Mouse (Mus musculus): ENCODE measurements around the gene Mfap3.
"Not testable (repeated sequence)": the region's sequence is repeated elsewhere in the genome, so short reads cannot be mapped to it uniquely, and the experiment has no call there.

Mfap3 gene

DNA sequence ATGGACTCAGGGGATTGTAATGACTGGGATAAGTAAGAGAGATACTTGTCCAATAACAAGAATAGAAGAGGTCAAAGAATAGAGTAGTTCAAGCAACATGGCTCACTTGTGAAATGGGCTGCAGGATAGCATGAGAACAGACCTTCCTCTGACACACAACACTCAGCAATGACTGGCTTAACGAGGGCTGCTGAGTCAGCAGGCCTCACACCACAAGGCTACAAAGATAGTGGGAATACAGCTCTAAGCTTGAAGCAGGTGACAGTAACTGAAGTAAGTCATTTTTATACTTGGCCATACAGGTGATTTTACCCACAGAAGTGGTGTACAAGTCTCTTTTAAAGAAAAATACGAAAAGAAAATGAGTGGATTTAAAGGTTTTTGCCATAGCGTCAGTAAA lies 7.4 kb downstream of the Mfap3 start:
- in situ Hi-C loops (cut with MboI; ENCODE audit: unreplicated experiment in 2 of 2), result loop anchor here in 1 of 2 experiments (25.0 kb wide), 1 partner anchor 411 kb away; no protein-coding TSS in a partner anchor

DNA sequence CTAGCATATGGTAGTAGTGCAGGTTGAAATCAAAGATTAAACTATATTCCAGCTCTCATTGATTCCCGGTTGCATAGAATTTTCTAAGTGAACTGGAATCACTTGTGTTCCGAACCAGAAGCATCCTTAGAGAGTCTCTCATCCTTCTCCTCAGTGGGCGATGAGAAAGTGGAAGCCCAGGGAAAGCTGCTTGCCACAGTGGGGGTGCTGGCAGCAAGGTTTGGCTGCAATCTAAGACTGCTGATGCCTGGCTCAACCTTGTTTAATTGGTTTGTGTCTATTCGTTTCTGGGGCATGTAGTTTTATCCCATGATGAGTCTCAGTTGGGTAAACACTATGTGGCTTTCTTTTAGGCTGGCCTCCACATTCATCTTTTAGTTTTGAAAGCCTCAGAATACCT lies 9.0 kb downstream of the Mfap3 start:
- in situ Hi-C loops (cut with MboI; ENCODE audit: unreplicated experiment in 2 of 2), result loop anchor here in 1 of 2 experiments (25.0 kb wide), 1 partner anchor 410 kb away; no protein-coding TSS in a partner anchor

DNA sequence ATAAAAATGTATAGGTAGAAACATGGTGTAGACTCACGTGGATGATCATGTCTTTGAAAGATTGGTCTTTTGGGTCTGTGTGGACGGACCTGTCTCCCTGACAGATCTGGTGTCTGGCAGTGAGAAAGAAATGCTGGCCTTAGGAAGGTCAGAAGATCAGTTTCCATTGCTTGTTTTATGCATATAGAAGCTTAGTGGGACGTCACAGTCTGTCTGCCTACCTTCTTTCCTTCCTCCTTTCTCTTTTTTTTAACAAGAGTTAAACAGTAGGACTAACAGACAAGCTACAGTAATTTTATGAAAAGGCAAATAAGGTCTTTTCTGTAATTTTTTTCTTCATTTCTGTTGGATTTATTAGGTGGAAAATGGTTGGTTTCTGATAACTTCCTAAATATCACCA lies 10.6 kb downstream of the Mfap3 start:
- in situ Hi-C loops (cut with MboI; ENCODE audit: unreplicated experiment in 2 of 2), result loop anchor here in 1 of 2 experiments (25.0 kb wide), 1 partner anchor 408 kb away; no protein-coding TSS in a partner anchor

DNA sequence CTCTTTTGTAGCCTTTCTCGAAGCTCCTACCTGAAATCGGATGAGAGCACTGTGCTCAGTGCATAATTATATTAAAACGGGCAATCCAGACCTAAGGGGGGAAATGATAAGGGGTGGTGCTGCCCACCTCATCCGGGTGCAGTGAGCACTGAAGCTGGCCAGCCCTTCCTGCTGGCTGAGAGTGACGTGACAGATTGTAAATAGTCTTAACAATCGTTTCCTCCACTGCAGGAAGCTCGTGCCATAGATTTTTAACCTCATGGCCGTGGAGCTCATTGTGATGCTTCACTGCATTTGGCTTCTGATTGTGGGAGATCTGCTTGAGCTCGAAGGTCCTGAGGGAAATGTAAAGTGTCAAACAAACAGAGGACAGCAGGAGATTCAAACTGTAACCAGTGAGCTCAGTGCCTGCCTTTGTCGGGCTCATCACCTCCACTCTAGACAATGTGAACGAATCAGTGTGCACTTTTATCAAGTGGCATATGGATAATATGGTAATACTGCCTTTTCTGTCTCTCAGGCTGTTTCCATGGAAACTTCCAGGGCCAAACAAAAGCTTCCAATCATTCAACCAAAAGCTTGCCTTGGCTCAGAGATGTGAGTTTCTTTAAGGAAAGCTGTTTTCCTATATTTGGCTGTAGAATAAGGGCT lies 13.0 kb downstream of the Mfap3 start:
- in situ Hi-C loops (cut with MboI; ENCODE audit: unreplicated experiment in 2 of 2), result loop anchor here in 1 of 2 experiments (25.0 kb wide), 1 partner anchor 406 kb away; no protein-coding TSS in a partner anchor

DNA sequence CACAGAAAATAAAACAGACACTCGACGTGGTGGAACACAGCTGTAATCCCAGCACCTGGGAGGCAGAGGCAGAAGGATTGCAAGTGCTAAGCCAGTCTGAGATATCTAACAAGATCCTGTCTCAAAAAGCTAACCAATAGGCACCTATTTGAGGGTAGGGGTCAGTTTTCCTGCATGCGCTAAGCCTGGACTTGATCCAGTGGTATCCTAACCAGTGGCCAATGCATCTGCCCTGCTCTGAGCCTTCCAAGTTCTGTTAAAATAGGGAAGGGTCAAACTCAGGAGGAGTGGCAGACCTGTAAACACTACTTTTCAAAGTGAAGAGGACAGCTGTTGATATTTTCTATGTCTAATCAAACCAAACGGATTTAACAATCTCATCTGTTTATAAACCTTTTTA lies 13.8 kb downstream of the Mfap3 start:
- in situ Hi-C loops (cut with MboI; ENCODE audit: unreplicated experiment in 2 of 2), result loop anchor here in 1 of 2 experiments (25.0 kb wide), 1 partner anchor 405 kb away; no protein-coding TSS in a partner anchor

DNA sequence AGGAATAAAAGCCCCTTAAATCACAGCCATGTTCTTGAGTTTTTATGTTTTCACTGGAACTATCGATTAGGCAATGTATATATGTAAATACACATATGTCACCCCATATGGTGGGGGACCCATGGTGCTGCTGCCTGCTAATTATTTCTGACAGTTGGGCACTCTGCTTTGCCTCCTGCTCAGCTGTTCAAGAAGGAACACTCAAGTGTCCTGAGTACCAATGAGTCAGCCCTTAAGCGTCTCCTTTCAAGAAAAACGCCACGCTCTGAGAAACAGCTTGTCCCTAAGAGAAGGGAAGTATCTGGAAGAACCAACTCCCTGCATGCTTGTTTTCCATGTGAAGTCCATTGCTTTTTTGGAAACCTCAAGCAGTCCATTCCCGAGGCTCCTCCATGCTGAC lies 17.4 kb downstream of the Mfap3 start:
- in situ Hi-C loops (cut with MboI; ENCODE audit: unreplicated experiment in 2 of 2), result loop anchor here in 1 of 2 experiments (25.0 kb wide), 1 partner anchor 401 kb away; no protein-coding TSS in a partner anchor

DNA sequence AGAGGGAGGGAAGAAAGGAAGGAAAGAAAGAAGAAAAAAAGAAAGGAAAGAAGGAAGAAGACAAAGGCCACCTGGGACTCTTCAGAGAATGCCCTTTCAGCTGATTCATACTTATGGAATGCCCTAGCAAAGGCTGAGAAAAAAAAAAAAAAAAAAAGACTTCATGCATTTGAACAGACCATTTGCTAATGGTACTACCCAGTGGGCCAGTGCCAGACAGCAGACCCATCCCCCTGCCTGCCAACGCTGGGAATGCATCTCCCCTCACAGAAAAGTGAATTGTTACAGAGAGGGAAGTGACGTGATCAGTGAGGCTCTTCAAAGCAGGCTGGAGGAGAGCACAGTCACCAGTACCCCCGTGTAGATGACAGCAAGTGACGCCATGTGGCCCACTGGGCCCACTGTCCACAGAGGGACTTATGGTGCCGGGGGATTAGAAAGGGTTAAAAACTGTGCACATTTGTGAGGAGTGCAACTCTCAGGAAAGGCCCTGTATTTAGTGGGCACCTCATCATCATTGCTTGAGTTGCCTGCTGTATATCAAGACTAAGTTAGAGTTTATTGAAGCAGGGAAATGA lies 21.5 kb downstream of the Mfap3 start:
- in situ Hi-C loops (cut with MboI; ENCODE audit: unreplicated experiment in 2 of 2), result loop anchor here in 1 of 2 experiments (25.0 kb wide), 1 partner anchor 397 kb away; no protein-coding TSS in a partner anchor

DNA sequence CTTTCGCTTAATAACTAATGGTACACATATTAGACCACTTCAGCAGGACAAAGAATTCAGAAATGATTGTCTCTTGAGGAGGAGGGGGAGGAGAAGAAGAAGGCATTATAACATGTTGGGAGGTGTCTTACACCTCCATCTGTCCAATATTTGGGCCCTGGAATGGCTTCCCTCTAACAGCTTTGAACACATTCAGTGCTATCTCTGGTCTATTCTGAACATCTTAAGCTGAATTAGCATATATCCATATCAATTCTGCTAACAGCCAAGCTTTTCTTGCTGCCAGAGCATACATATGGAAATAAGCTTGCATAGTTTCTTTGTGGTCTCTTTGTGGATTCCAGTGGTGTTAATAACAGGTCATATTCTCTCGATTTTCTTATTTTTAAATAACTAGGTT lies 22.2 kb downstream of the Mfap3 start:
- in situ Hi-C loops (cut with MboI; ENCODE audit: unreplicated experiment in 2 of 2), result loop anchor here in 1 of 2 experiments (25.0 kb wide), 1 partner anchor 397 kb away; no protein-coding TSS in a partner anchor

DNA sequence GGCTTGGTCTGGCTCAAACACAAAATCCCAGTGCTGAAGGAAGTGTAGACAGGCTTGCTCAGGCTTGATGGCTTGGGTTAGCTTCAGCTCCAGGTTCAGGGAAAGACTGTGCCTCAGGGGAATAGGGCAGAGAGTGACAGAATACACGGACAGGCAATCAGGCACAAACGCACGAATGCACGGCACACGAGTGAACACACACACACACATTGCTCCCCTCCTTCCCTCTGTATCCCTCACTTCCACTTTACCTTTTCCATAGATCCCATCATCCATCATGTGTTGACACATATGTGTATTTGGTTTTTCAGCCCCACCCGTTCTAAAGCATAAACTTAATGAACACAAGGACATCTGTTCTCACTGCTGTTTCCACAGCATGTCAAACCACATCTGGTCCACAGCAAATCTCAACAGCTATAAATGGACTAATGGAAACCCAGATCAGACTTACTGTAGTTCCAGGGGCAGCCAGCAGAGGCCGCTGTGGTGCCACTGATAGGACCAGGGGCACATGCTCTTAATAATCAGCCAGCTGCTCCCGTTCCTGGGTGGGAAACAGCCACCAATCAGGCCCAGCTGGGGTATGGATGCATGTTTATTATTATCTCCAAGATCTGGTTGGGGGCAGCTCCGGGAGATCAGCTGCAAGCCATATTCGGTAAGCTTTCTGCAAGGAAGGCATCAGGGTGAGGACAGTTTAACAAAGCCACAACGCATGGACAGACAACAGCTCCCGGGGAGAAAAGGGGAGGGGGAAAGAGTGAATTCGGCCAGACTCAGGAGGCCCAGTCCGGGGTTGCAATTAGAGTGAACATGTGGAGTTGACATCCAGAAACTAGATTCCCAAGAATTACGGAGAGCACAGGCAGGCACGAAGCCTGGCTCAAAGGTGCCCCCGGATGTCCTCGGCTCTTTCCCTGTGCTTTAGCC lies 30.4 kb downstream of the Mfap3 start:
- in situ Hi-C loops (cut with MboI; ENCODE audit: unreplicated experiment in 2 of 2), result loop anchor here (5.0 to 25.0 kb wide), 4 partner anchors 68 to 388 kb away; no protein-coding TSS in a partner anchor

DNA sequence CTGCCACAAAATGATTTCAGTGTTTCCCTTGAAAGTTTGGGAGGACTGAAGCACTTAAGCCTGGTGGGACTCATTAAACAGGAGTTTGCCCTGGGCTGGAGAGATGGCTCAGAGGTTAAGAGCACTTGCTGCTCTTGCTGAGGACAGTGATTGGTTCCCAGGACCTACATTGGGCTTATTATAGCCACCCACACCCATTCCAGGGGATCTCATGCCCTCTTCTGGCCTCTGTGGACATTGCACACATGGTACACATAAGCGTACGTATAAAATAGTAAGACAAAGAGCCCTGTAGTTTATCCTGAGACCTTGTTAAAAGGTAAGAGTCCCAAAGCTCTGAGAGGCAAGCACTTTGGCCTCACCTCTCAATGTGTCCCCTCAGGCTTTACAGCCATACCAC lies 31.8 kb downstream of the Mfap3 start:
- in situ Hi-C loops (cut with MboI; ENCODE audit: unreplicated experiment in 2 of 2), result no loop called here

DNA sequence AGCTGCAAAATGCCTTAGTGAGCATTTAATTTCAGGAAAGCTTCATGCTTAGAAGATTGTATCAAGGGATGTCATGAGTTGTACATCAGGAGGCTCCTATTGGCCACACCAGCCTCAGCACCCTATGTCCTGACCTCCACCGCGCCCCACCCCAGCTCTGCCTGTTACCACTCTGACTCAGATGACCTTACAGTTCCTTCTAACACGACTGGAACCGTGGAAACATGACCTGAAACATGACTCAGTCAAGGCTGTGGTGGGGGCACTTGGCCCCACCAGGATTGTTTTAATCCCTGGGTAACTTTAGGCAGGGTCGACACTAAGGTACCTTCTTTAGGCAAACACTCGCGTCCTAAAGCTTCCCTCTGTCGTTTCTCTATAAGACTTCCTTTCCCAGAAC lies 32.6 kb downstream of the Mfap3 start:
- in situ Hi-C loops (cut with MboI; ENCODE audit: unreplicated experiment in 2 of 2), result no loop called here

DNA sequence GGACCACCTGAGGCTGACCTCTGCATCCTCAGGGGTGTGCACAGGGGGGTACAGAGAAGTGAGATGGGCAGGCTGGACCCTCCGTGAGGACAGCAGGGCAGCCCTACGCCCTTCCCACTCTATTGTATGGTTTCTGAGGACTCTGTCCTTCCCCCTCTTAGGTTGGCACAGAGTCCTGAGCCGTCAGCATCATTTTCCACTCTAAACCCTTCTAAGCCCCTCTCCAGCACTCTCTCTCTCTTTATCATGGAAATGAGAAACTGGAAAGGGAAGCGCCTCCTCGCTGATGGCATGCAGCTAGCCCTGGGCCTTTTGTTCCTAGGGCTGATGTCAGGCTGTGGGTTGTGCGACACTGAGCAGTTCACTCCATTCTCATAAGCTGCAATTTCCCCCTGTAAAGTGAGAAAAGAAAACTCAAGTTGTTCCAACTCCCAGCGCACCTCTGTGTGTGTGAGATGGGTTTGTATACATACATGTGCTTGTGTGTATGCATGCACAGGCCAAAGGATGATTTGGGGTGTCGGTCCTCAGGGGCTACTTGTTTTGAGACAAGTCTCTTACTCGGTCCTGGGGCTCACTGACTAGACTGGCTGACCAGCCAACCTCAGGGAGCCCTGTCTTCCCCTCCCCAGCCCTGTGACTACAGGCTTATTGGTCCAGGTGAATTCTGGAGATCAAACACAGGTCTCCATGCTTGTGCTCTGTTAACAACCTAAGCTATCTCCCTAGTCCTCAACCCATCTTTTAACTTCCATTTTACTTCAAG lies 34.7 kb downstream of the Mfap3 start:
- in situ Hi-C loops (cut with MboI; ENCODE audit: unreplicated experiment in 2 of 2), result no loop called here

DNA sequence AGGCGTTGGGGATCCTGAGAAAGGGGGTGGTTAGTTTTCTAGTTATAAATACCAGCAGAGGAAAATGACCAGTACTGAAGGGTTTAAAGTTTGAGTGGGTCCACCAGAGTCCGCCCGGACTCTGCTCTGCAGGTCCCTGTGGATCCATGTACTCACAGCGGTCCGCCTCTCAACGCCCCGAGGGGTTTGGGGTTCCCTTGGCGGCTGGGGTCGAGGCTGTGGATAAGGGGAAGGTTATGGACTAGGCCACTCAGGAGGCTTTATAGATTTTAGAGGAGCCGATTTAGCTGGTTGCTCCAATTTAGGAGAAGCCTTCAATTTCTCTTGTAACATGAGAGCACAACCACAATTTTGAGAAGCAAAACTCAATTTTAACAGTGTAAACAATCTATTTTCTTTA lies 39.5 kb downstream of the Mfap3 start:
- in situ Hi-C loops (cut with MboI; ENCODE audit: unreplicated experiment in 2 of 2), result not testable (repeated sequence)

DNA sequence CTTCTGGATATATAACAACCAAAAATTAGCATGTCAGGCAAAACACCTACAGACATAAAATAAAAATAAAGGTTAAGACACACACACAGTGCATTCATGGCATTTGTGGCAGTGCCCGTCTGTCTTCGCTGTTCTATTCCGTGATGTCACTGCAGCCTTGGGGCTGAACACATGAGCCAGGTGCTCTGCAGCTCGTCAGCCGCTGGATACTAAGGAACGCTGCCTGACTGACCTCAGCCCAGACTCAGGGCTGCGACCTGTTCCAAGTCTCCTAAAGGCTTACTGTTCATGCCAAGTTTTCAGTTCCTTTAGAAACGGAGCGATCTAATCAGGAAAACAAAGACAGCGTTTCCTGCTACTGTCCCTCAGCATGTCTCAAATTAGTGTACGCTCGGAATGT lies 46.1 kb downstream of the Mfap3 start:
- in situ Hi-C loops (cut with MboI; ENCODE audit: unreplicated experiment in 2 of 2), result no loop called here

DNA sequence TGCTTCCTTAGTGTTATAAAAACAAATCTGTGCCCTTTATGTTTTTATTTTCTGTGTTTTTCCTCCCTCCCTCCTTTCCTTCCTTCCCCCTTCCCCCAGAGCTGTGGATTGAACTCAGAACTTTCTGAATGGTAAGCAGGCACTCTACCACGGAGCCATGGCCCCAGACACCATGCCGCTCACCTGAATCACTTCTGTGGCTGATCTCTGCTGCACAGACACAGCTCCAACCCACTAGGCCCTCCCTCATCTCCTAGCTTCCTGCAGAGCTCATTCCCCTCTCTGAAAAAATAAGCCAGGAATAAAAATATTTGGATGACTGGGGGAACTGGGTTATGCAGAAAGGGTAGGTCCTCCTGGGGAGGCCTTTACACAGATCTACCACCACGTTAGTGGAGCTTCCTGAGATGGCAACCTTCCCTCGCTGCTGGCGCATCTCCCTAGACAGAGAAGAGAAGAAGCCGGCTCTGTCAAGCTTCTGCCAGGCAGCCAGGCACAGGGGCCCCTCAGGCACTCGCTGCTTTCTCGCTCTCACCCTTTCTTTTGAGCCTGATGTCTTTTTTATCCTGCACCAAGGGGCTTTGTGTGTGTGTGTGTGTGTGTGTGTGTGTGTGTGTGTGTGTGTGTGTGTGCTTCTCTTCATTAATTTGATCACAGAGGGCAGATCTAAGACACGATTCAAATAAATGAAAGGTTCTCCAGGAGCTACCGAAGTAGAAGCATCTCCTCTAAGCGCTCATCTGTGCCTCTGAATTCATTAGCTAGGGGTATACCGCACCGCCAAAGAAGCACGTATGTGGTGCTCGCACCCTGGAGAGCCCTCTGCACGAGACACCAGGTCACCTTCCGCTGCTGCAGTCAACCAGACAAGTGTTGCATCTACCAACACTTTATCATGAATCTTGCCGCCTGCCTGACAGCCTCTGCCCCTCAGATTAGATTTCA lies 47.9 kb downstream of the Mfap3 start:
- in situ Hi-C loops (cut with MboI; ENCODE audit: unreplicated experiment in 2 of 2), result no loop called here

DNA sequence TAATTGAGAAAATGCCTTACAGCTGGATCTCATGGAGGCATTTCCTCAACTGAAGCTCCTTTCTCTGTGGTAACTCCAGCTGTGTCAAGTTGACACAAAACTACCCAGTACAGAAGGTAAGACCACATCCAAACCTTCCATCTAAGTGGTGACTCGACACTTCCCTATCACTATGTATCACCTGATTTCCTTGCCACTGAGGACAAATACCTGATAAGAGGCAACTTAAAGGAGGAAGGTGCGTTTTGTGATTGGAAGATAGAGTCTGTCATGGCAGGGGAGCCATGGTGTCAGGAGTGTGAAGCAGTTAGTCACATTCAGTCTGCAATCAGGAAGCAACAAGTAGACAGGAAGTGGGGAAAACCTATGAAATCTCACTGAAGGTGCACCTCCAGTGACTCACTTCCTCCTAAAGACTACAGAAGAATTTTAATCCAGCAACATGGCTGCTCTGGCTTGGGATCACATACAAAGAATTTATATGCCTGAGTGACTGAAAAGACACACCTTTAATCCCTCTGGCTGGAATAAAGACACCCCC lies 50.6 kb downstream of the Mfap3 start:
- in situ Hi-C loops (cut with MboI; ENCODE audit: unreplicated experiment in 2 of 2), result no loop called here

DNA sequence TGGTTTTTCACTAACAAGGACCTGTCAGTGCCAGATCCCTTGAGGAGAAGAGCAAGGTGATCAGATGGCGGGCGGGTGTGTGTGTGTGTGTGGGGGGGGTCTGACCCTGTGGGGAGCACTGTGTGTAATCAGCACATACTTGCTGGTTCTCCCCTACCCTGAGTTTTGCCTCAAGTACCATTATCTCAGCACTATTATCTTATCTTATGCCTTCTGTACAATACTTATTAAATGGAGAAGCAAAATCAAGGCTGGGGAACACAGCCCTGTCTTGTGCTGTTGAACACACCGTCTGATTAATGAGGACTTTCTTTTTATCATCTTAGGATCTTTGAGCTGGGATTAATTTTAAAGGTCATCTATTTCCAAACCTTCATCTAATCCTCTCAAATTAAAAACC lies 52.6 kb downstream of the Mfap3 start:
- in situ Hi-C loops (cut with MboI; ENCODE audit: unreplicated experiment in 2 of 2), result no loop called here

DNA sequence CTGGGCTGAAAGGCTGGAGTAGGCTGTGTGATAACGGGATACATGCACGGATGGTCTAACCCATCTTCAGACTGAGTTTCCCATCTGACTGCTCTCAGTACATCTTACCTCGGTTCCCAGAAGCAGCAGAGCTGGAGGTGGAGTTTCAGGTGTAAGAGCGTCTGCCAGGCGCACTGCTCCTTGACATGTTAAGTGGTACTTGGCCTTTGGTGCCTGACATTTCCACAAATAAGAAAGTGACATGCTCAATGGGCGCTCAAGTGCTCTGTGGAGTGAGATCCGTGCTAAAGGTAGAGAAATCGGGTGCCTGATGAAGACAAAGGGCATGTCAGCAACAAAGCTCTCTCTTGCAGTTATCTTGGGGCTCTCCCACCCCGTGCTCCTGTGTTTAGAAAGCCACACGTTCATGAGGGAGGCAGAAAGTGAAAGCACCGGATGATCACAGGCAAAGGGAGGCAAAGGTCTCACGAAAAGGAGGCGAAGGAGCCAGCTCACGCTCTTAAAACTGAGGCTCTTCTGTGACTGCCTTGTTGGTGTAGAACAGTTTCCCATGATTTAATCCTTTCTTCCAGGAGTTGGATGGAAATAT lies 55.3 kb downstream of the Mfap3 start:
- in situ Hi-C loops (cut with MboI; ENCODE audit: unreplicated experiment in 2 of 2), result no loop called here
